Mouse (Mus musculus) thymus, adult 2 months (tissue): ENCODE results near the gene Mypop.

Experiments
- CTCF ChIP-seq: fragments of 200-500 bp; IDR thresholded peaks from 2 replicates; pipeline ENCODE4 v1.5.1; 2012; ENCODE audit warnings: mild to moderate bottlenecking, control low read depth, low read length, moderate library complexity, borderline replicate concordance; ENCODE audit not compliant: control insufficient read depth, poor library complexity, insufficient read depth; ENCODE audit errors: extremely low read depth
- POLR2A ChIP-seq: fragments of 200-500 bp; IDR thresholded peaks from 2 replicates; pipeline ENCODE4 v1.6.1; 2012; ENCODE audit warnings: mild to moderate bottlenecking, low read length, control low read depth, moderate library complexity; ENCODE audit not compliant: control insufficient read depth, poor library complexity, insufficient read depth; ENCODE audit errors: extremely low read depth

- TF ChIP-seq CTCF (no peak), POLR2A (no peak)
Measured at GRCm38 (mm10) chr7:18942376-18942775, 48.7 kb upstream of the Mypop start.
